Mouse (Mus musculus) heart, embryonic 16.5 days (tissue): ENCODE data around the gene Slc13a4. TPM values are rescaled to one million over a fixed set of nuclear protein-coding genes. Genes with fewer than 3 reads are reported as not detected.
A peak's percentile ranks its signal among the peaks of the same experiment; 100 is the strongest.

Experiments
- ATAC-seq: fragments of 200-750 bp; cut with Nextera tagmentation; replicated peaks from 2 replicates; pipeline ENCODE4 v1.8.0; 2017; ENCODE audit warnings: moderate number of reproducible peaks; ENCODE audit not compliant: insufficient read depth, low FRiP score; ENCODE audit errors: extremely low read depth
- H3K27ac ChIP-seq: fragments of 300-500 bp; sonication (generic); 2 replicates; pipeline ENCODE4 v1.5.1; 2014; ENCODE audit warnings: mild to moderate bottlenecking, low read length, control low read depth, moderate library complexity
- H3K27me3 ChIP-seq: fragments of 300-500 bp; sonication (generic); 2 replicates; pipeline ENCODE4 v1.6.1; 2014; ENCODE audit warnings: low read length, mixed read lengths; ENCODE audit not compliant: control insufficient read depth, insufficient read depth
- H3K36me3 ChIP-seq: fragments of 300-500 bp; sonication (generic); 2 replicates; pipeline ENCODE4 v1.6.1; 2014; ENCODE audit not compliant: control insufficient read depth, insufficient read depth
- H3K4me1 ChIP-seq: fragments of 300-500 bp; sonication (generic); 2 replicates; pipeline ENCODE4 v1.6.1; 2014; ENCODE audit warnings: low read length, mixed read lengths; ENCODE audit not compliant: control insufficient read depth, insufficient read depth
- H3K4me2 ChIP-seq: fragments of 300-500 bp; sonication (generic); 2 replicates; pipeline ENCODE4 v1.6.1; 2014; ENCODE audit warnings: low read depth, mild to moderate bottlenecking, control low read depth, low read length
- H3K4me3 ChIP-seq: fragments of 300-500 bp; sonication (generic); 2 replicates; pipeline ENCODE4 v1.5.1; 2014; ENCODE audit warnings: mild to moderate bottlenecking, control low read depth, low read length
- H3K9ac ChIP-seq: fragments of 300-500 bp; sonication (generic); 2 replicates; pipeline ENCODE4 v1.6.1; 2014; ENCODE audit warnings: low read length, control low read depth
- H3K9me3 ChIP-seq: fragments of 300-500 bp; sonication (generic); replicated peaks from 2 replicates; pipeline ENCODE4 v1.6.1; 2016; ENCODE audit warnings: low read length; ENCODE audit not compliant: control insufficient read depth
- WGBS: fragments of 180-500 bp; shearing (Covaris S2); extraction: QIAGEN DNeasy Blood & Tissue Kit; methylation state at CpG from one replicate; pipeline ENCODE4 v1.1.7; 2014; 5-methylcytosine and 5-hydroxymethylcytosine counted together
- polyA plus RNA-seq: library from polyadenylated mRNA; unstranded; fragments of >200 nt; fragmentation: Nextera tagmentation; extraction: Ambion mirVana; gene quantifications from 2 replicates; pipeline ENCODE4 v1.2.1, GENCODE M21; 2015

The Slc13a4 gene
- polyA plus RNA-seq, 1 experiment from 2014 or later: 0.54 TPM

- no peak for ATAC-seq
- no peak overlapping the region for H3K4me2 ChIP-seq
- H3K9ac ChIP-seq: no peak overlapping the region
- no peaks in the 10 kb centered on the region for H3K9me3 ChIP-seq
- H3K4me3 ChIP-seq: no peak overlapping the region
- H3K4me1 ChIP-seq: no peaks in the 10 kb centered on the region
- H3K36me3 ChIP-seq: no peaks in the 10 kb centered on the region
- no peaks in the 10 kb centered on the region; the same call in 1 of the 2 replicates for H3K27me3 ChIP-seq
- WGBS: 49% methylated on average over 4 of the region's 4 CpGs
- H3K27ac ChIP-seq: no peak overlapping the region
These were observed 13.2 kb upstream of the Slc13a4 start for GRCm38 (mm10) chr6:35321105-35321504.

GRCm38 (mm10) chr6:35319850-35320249 is 11.9 kb upstream of the Slc13a4 start:
- Histone ChIP-seq H3K36me3 (no peaks in the 10 kb centered on the region), H3K27ac (no peak overlapping the region), H3K4me1 (no peaks in the 10 kb centered on the region), H3K9me3 (no peaks in the 10 kb centered on the region), H3K9ac (no peak overlapping the region), H3K4me3 (no peak overlapping the region), H3K27me3 (no peaks in the 10 kb centered on the region; the same call in 1 of the 2 replicates), H3K4me2 (no peak overlapping the region)
- WGBS: 76% methylated on average over 6 of the region's 6 CpGs
- ATAC-seq: no peak

- Histone ChIP-seq H3K4me1 (peaks cover 7% of the 10 kb centered on the region; the same call in 1 of the 2 replicates), H3K9me3 (no peaks in the 10 kb centered on the region), H3K9ac (no peak overlapping the region), H3K4me2 (no peak overlapping the region), H3K4me3 (no peak overlapping the region), H3K27me3 (no peaks in the 10 kb centered on the region; the same call in 1 of the 2 replicates), H3K36me3 (no peaks in the 10 kb centered on the region), H3K27ac (no peak overlapping the region)
- no peak for ATAC-seq
- WGBS: 82% methylated on average over 8 of the region's 8 CpGs
These were observed 5.6 kb upstream of the Slc13a4 start for GRCm38 (mm10) chr6:35313520-35313919.

- WGBS: 44% methylated on average over 7 of the region's 7 CpGs
These were observed 1.5 kb upstream of the Slc13a4 start for GRCm38 (mm10) chr6:35309406-35309805.

GRCm38 (mm10) chr6:35307136-35307535 is 795 bp downstream of the Slc13a4 start:
- Histone ChIP-seq H3K27ac (no peak overlapping the region), H3K4me3 (no peak overlapping the region), H3K9ac (no peak overlapping the region), H3K36me3 (no peaks in the 10 kb centered on the region), H3K27me3 (no peaks in the 10 kb centered on the region), H3K4me2 (no peak overlapping the region), H3K4me1 (peaks cover 12% of the 10 kb centered on the region), H3K9me3 (no peaks in the 10 kb centered on the region)
- 58% methylated on average over 13 of the region's 13 CpGs for WGBS
- no peak for ATAC-seq

More at GRCm38 (mm10) chr6:35309406-35309805, 1.5 kb upstream of the Slc13a4 start:
- H3K4me3 ChIP-seq: no peak overlapping the region
- H3K27ac ChIP-seq: no peak overlapping the region
- ATAC-seq: no peak
- H3K9me3 ChIP-seq: no peaks in the 10 kb centered on the region
- no peaks in the 10 kb centered on the region for H3K27me3 ChIP-seq
- H3K9ac ChIP-seq: no peak overlapping the region
- H3K4me1 ChIP-seq: peaks cover 12% of the 10 kb centered on the region
- H3K36me3 ChIP-seq: no peaks in the 10 kb centered on the region
- H3K4me2 ChIP-seq: no peak overlapping the region

- 66% methylated on average over 11 of the region's 11 CpGs for WGBS
These were observed 4.5 kb downstream of the Slc13a4 start for GRCm38 (mm10) chr6:35303355-35303900.

GRCm38 (mm10) chr6:35302581-35302980 is 5.3 kb downstream of the Slc13a4 start:
- H3K9ac ChIP-seq: no peak overlapping the region
- H3K36me3 ChIP-seq: no peaks in the 10 kb centered on the region
- WGBS: 91% methylated on average over 7 of the region's 7 CpGs
- no peak overlapping the region for H3K27ac ChIP-seq
- H3K9me3 ChIP-seq: no peaks in the 10 kb centered on the region
- no peak overlapping the region for H3K4me3 ChIP-seq
- H3K4me2 ChIP-seq: no peak overlapping the region
- H3K4me1 ChIP-seq: peaks cover 19% of the 10 kb centered on the region
- ATAC-seq: no peak
- no peaks in the 10 kb centered on the region for H3K27me3 ChIP-seq

More at GRCm38 (mm10) chr6:35303355-35303900, 4.5 kb downstream of the Slc13a4 start:
- no peaks in the 10 kb centered on the region for H3K9me3 ChIP-seq
- H3K27ac ChIP-seq: no peak overlapping the region
- ATAC-seq: no peak
- H3K36me3 ChIP-seq: no peaks in the 10 kb centered on the region
- no peak overlapping the region for H3K4me3 ChIP-seq
- H3K4me1 ChIP-seq: peaks cover 12% of the 10 kb centered on the region
- H3K27me3 ChIP-seq: no peaks in the 10 kb centered on the region
- no peak overlapping the region for H3K9ac ChIP-seq
- no peak overlapping the region for H3K4me2 ChIP-seq

GRCm38 (mm10) chr6:35298323-35298722 is 9.6 kb downstream of the Slc13a4 start:
- Histone ChIP-seq H3K27me3 (no peaks in the 10 kb centered on the region), H3K36me3 (no peaks in the 10 kb centered on the region), H3K4me2 (peak overlapping the region; percentile 17; the same call in 1 of the 2 replicates), H3K4me1 (peaks cover 20% of the 10 kb centered on the region), H3K9ac (peak overlapping the region; percentile 58; the same call in 1 of the 2 replicates), H3K4me3 (no peak overlapping the region), H3K27ac (peak overlapping the region; percentile 88), H3K9me3 (no peaks in the 10 kb centered on the region)
- ATAC-seq: peak; percentile 74
- WGBS: 17% methylated on average over 6 of the region's 6 CpGs

GRCm38 (mm10) chr6:35297516-35298227 is 10.3 kb downstream of the Slc13a4 start:
- H3K27ac ChIP-seq: peak overlapping the region; percentile 88
- 86% methylated on average over 7 of the region's 7 CpGs for WGBS
- no peak overlapping the region for H3K4me2 ChIP-seq
- H3K36me3 ChIP-seq: no peaks in the 10 kb centered on the region
- H3K9me3 ChIP-seq: no peaks in the 10 kb centered on the region
- H3K27me3 ChIP-seq: no peaks in the 10 kb centered on the region
- no peak overlapping the region for H3K4me3 ChIP-seq
- no peak overlapping the region for H3K9ac ChIP-seq
- H3K4me1 ChIP-seq: peaks cover 20% of the 10 kb centered on the region
- ATAC-seq: no peak
